Mouse (Mus musculus) left cerebral cortex, postnatal 25 days (tissue): ENCODE results near the gene Anapc11. TPM values are rescaled to one million over a fixed set of nuclear protein-coding genes. Genes with fewer than 3 reads are reported as not detected.

Source experiments
- DNase-seq, 2 experiments: peaks; one replicate each; pipeline ENCODE4 v3.0.0; 2022; ENCODE audit warnings: low spot score in 2 of 2, mixed read lengths in 1 of 2
- intact Hi-C: fragments of 180-260 bp; cut with DNase I; formaldehyde crosslinking; loops from one replicate; pipeline ENCODE4 v1.15.1; 2025
- total RNA-seq, 2 experiments: library from RNA; stranded (reverse); gene quantifications; 2 replicates each; pipeline ENCODE4 v1.2.3; 2021

Anapc11 gene
- total RNA-seq, 2 experiments from 2014 or later = 93.2 to 94.8 TPM

DNA sequence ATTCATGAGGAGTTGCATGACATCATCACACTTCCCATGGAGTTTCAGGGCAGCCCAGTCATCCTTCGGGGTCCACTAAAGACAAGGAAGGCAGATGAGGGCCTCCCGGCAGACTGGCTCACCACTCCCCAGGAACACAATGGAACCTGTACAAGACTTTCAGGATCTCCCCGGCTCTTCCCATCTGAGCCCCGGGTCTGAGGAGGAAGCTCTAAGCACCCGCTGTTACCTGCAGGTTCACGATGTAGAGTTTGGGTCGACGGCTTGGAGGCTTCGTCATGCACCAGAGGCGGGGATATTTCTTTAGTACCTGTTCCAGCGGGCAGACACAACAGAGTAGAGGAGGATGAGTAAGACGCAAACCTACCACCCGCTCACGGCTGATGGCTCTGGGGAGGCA lies 22.0 kb downstream of the Anapc11 start:
- intact Hi-C loops = no loop called here
- DNase-seq = no peak

DNA sequence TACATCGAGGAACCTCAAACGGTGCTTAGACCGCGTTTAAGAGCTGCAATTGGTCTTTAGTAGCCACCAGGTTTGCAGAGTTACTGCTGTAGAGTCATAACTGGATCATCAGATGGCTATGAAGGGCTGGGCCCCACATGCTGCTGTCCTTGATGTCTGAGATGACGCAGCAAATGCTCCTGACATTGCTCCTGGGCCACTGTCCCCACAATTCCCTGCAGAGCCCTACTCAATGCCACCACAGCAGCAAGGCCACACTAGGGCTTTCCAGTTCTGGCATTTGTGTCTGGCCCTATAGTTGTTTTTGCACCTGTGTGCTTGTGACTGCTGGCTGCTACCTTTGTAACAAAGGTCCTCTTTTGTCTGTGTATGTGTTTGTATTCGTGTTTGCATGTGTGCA lies 24.6 kb downstream of the Anapc11 start:
- no peak for DNase-seq
- intact Hi-C loops = no loop called here

GRCm38 (mm10) chr11:120623961-120624679 lies 25.9 kb downstream of the Anapc11 start:
- peak; percentile 54 to 62 for DNase-seq
- intact Hi-C loops = loop anchor here (2.0 kb wide), 1 partner anchor 89 kb away; the partner anchor contains the start of genes Cenpx and Lrrc45

DNA sequence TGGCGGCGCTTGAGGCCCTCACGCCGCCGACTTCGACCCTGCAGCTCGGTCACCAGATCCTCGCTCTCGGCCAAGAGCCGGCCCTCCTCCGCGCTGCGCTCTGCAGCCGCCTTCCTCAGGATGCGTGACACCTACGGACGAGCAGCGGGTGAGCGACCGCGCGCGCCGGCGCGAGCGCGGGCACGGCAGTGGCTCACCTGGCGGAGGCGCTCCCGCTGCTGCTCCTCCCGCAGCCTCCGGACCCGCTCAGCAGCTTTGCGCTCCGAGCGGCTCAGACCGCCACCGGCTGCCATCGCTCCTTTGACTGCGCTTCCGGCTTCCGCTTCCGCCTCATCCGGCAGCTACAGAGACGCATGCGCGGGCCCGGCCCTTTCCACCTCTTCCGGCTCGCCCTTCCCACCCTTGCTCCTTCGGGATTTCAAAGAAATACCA lies 26.5 kb downstream of the Anapc11 start:
- peak; percentile 85 to 88 for DNase-seq
- intact Hi-C loops = loop anchor here (2.0 kb wide), 1 partner anchor 88 kb away; the partner anchor contains the start of genes Cenpx and Lrrc45

DNA sequence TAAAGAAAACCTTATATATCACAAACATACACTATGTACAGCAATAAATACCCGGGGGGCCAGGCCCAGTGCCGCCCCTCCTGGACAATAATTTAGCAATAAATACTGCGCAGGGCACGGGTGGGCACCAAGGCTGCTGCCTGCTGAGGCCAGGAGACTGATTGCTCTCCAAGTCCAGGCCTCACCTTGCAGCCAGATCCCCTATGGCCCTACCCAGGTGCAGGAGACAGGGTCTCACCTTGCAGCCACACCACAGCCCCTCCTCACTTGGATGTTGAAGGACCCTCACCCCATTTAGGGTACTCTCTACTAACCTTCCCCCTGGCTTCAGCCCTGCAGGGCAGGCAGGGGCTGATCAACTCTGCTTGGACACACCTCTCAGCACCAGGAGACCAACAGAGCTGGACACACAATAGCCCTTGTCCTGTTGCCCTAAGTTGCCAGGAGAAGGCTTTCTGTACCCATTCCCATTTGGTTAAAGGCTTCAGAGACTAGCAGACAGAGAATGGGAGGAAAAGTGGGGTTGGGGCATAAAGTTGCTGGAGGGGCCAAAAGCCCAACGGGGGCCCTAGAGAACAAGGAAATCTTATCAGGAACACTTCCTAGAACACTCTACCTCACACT lies 27.0 kb downstream of the Anapc11 start, which contains the start of gene Sirt7:
Gene Sirt7, minus strand, starts transcription at position 89 of the 624 bp plus-strand sequence.
- no peak for DNase-seq
- intact Hi-C loops = loop anchor here (2.0 kb wide), 1 partner anchor 88 kb away; the partner anchor contains the start of genes Cenpx and Lrrc45

GRCm38 (mm10) chr11:120626785-120627467 lies 28.7 kb downstream of the Anapc11 start:
- intact Hi-C loops = no loop called here
- DNase-seq = no peak

DNA sequence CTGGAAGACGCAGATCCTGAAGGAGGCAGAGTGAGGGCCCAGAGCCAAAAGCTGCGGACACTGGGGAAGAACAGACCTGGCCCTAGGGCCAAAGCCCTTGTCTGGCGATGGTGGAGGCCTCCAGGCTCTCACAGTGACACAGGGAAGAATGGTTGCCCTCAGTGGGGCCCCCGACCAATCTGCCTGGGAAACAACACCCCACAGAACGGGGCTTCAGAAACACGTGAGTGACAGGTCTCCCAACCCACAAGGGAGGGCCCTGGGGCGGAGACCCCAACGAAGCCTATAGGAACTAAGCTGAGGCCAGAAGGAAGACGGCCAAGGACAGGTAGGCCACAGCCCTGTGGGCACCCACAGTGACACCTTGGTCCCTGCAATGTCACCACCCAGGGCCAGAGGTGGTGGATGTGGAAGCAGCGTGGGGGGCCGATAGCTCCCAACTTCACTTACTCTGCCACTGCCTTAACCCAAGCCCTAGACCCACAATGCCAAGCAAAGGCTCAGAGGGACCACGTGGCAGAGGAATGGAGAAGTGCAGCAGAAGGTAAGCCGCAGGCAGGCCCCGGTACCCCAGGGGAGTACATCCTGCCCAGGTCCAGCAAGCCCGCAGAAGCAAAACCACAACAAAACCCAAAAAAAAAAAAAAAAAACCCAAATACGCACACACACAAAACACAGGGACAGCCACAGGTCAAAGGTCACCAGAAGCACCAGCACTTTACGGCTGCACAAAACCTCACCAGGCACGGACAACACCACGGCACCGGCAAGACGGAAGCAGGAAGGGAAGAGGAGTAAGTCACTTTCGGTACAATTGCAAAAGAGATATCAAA lies 29.5 kb downstream of the Anapc11 start:
- DNase-seq = no peak
- intact Hi-C loops = no loop called here

DNA sequence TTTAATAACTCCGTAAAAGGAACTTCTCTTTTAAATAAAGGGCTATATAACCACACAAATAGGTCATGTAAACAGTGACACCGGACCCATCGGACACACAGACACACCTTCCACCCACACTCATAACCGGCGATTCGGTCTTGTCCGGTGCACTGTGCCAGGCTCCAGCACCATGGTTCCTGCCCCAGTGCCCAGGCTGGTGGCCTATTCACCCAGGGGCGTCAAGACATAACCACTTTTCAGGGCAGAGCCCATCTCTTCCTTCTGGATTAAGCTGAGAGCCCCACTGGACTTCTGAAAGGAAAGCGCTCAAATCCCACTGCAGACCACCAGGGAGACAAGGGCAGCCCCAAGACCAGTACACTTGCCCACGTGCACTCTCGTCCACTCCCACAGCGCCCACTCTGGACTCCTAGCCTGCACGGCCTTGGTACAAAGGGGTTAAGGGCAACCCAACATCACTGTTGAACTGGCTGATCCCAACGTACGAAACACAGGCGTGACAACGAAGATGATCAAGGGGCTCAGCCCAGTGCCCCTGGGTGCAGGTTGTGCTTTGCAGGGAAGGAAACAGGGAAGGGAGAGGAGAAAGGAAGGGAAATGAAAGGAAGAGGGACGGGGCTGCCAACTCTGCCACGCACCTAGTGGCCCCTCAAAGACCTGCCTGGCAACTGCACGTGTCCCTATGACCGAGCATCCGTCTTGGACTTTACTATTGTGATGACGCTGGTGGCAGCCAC lies 30.6 kb downstream of the Anapc11 start:
- no peak for DNase-seq
- intact Hi-C loops = no loop called here

DNA sequence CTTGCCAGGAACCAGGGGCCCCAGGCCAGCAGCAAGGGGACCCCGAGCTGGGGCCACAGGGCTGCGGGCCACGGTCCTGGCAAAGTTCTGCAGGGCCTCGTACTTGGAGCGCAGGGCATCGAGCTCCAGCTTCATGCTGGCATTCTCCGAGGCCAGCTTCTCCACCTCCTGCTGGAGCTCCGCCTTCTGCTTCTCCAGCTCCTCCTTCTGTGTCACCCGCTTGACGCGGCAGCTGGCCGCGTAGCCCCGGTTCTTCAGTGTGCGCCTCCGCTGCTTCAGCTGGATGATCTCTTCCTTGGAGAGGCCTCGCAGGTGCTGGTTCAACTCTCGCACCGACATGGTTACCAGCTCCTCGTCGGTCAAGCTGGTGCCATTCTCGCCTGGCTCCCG lies 31.1 kb downstream of the Anapc11 start:
- DNase-seq = peak in 1 of 2 experiments; percentile 41
- intact Hi-C loops = no loop called here

GRCm38 (mm10) chr11:120629911-120630310 lies 31.7 kb downstream of the Anapc11 start:
- intact Hi-C loops = no loop called here
- no peak for DNase-seq

DNA sequence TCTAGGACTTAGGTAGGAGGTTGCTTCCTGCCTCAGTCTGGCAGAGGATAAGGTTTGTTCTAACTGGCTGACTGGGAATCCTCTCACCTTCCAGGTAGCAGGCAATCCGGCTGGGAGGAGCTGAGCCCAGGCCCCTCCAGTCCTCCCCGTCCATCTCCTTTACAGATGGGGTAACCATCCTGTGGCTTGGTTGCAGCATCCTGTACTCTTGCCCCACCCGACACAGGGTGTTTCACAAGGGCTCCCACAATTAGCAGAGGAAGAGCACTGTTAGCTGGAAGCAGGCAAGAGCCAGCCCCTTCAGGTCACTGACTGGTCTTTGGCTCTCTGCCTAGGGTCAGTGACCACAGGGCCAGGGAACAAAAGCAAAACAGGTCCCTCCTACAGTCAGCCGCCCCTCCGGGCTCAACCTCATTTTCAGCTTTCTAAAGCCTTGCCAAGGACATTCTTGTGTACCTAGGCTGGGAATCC lies 32.2 kb downstream of the Anapc11 start:
- intact Hi-C loops = no loop called here
- DNase-seq = no peak

DNA sequence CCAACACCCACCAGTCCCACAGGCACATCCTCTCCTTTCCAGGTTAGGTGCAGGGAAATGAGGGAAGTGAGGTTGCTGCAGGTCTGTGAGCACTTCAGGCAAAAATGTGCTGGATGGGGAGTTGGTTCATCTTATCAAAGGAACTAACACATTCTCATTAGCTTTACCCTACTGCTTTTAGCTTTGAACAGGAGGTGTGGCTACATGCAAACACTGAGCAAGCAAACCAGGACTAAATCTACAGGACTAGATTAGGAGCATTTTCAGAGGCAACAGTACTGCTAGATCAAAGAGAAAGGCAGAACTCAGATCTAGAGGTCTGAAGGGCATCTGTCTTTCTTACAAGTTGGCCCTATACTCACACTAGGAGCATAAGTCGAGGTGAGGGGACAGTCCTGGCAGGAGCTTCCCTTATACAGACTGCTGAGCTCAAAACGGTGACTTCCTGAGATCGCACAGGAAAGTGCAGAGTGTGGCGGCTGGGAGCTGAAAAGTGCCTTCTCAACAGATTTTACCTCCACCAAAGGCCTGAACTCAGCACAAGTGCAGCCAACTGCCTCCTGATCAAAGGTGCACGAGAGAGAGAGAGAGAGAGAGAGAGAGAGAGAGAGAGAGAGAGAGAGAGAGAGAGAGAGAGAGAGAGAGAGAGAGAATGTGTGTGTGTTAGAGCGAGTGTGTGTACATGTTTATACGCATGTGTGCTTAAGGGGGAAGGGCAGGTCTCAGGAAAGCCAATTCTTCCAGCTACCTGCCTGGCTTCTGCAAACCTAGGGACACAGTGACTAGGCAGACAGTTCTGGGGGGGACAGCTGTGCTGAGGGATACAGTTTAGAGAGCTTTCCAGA lies 32.9 kb downstream of the Anapc11 start:
- DNase-seq = no peak
- intact Hi-C loops = no loop called here

DNA sequence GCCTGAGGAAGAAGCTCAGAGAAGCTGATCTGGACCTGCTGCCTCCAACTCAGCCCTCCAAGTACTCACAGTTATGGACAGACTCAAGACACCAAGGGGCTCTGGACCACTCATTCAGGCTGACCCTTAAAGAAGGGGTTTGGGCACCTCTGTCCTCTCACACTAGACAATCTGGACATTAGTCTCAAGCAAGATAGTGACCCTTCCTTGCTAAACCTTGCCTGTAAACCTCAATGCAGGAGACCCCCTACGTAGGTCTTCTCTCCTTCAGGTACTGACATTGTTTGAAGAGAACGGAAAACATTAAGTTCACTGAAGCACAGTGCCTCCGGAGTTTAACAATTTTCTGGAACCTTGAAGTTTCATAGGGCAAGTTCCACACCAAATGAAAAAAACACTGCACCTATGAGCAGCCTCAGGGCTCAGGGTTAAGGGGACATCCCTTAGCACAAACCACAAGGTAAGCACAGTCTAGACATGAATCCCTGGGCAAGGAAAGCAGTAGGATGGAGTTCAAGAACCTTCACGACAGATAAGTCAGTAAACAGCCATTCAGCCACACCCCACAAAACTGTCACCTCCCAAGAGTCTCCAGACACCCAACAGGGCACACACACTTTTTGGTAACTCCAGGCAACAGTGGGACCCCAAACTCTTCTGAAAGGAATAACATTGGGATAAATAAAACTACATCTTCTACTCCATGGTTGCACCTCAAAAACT lies 33.7 kb downstream of the Anapc11 start:
- DNase-seq = no peak
- intact Hi-C loops = loop anchor here (2.0 kb wide), 1 partner anchor 41 kb away; the partner anchor contains the start of gene Aspscr1

GRCm38 (mm10) chr11:120632559-120633519 lies 34.6 kb downstream of the Anapc11 start:
- DNase-seq = peak; percentile 66 to 69
- intact Hi-C loops = loop anchor here (2.0 kb wide), 1 partner anchor 40 kb away; the partner anchor contains the start of gene Aspscr1

- intact Hi-C loops = loop anchor here (2.0 kb wide), 1 partner anchor 39 kb away; the partner anchor contains the start of gene Aspscr1
- DNase-seq = peak; percentile 95 to 96
Measured at GRCm38 (mm10) chr11:120633520-120634343, 35.5 kb downstream of the Anapc11 start, which contains the start of gene Mafg. TSS of gene Mafg (minus strand) at chr11:120633600.
